Mouse (Mus musculus) myocyte (in vitro differentiated cells): ENCODE measurements at regions not wholly inside any gene's neighbourhood (a gene's known extent, or its start where the extent isn't known, plus 50 kb on each side); places are given as distances from the start of the nearest gene placed in this dataset.

Source experiments
- CEBPB ChIP-seq: IDR thresholded peaks from 2 replicates; pipeline ENCODE4 v1.6.1; 2011; ENCODE audit warnings: mild to moderate bottlenecking, moderate library complexity; ENCODE audit not compliant: poor library complexity, insufficient read depth, severe bottlenecking
- MAX ChIP-seq: IDR thresholded peaks from one replicate; pipeline ENCODE4 v1.6.1; 2011; ENCODE audit warnings: low read depth, mild to moderate bottlenecking, control low read depth
- POLR2A ChIP-seq: IDR thresholded peaks from one replicate; pipeline ENCODE4 v1.6.1; 2011; ENCODE audit warnings: low read depth, mild to moderate bottlenecking, control low read depth, moderate library complexity; ENCODE audit not compliant: insufficient read length
- POLR2AphosphoS2 ChIP-seq: IDR thresholded peaks from one replicate; pipeline ENCODE4 v1.6.1; 2011; ENCODE audit warnings: low read depth, control low read depth; ENCODE audit not compliant: insufficient read length
- USF1 ChIP-seq: IDR thresholded peaks from one replicate; pipeline ENCODE4 v1.6.1; 2011; ENCODE audit warnings: low read depth, mild to moderate bottlenecking, control low read depth, moderate library complexity

- TF ChIP-seq USF1 (no peak), CEBPB (no peak), MAX (no peak), POLR2A (no peak), POLR2AphosphoS2 (no peak)
Observed at GRCm38 (mm10) chr1:41420489-41421327, 615.3 kb downstream of the Tmem182 start.
